Mouse (Mus musculus): Measurements from ENCODE around the gene Pla2r1.

The Pla2r1 gene

DNA sequence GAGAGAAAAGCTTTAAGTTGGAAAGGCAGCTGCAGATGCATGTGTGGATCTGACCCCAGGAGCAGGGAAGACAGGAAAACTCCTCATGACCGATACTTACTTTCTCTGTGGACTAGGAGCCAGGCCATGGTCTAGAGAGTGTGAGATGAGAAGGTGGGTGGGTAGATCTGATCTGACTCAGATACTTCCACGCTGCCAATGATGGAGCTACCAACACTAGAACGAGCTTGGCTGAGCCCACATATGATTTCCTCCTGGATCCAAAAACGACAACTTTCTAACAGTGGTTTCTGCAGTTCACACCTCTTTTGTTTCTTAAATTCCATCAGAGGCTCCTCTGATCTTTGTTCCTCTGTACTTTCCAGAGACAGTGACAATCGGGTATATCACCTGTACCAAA, 151.4 kb downstream of the Pla2r1 start:
- DNase-seq, result no peak

- DNase-seq, result no peak
Observed at GRCm38 (mm10) chr2:60393786-60394185, 159.3 kb downstream of the Pla2r1 start.

GRCm38 (mm10) chr2:60392286-60392685, 160.8 kb downstream of the Pla2r1 start:
- no peak for DNase-seq

- no peak for DNase-seq
Observed at GRCm38 (mm10) chr2:60387363-60387762, 165.7 kb downstream of the Pla2r1 start.

GRCm38 (mm10) chr2:60386835-60387234, 166.3 kb downstream of the Pla2r1 start:
- no peak for DNase-seq

GRCm38 (mm10) chr2:60384763-60385085, 168.4 kb downstream of the Pla2r1 start:
- no peak for DNase-seq

GRCm38 (mm10) chr2:60384083-60384762, 168.9 kb downstream of the Pla2r1 start:
- no peak for DNase-seq

- DNase-seq, result peak; percentile 30
Observed at GRCm38 (mm10) chr2:60382858-60383669, 170.0 kb downstream of the Pla2r1 start, which contains the start of gene Ly75. TSS of gene Ly75 (minus strand) at chr2:60383303.

- DNase-seq, result no peak
Observed at GRCm38 (mm10) chr2:60382346-60382745, 170.8 kb downstream of the Pla2r1 start.

- no peak for DNase-seq
Observed at GRCm38 (mm10) chr2:60377260-60377659, 175.8 kb downstream of the Pla2r1 start.

DNA sequence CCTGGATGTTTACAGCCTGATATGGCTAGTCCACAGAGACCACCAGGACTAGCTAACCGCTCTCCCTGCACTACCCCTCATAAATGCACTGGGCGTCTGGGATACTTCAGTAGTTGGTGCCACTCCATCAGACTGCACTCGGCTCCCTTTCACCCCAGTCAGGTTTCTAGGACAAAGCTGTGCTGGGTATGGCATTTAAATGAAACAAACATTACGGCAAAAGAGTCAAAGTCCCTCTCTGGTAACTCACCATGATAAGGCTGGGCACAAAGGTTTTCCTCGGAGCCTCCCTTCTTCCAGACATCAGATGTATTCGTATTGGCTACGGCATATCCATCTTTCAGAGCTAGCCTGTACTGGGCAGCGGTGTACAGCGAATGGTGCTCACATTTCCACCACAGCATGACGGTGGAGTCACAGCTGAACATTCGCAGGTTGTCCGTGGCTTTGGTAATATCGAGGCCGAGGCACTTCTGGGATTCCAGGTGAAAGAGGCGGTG, 177.4 kb downstream of the Pla2r1 start:
- no peak for DNase-seq

DNA sequence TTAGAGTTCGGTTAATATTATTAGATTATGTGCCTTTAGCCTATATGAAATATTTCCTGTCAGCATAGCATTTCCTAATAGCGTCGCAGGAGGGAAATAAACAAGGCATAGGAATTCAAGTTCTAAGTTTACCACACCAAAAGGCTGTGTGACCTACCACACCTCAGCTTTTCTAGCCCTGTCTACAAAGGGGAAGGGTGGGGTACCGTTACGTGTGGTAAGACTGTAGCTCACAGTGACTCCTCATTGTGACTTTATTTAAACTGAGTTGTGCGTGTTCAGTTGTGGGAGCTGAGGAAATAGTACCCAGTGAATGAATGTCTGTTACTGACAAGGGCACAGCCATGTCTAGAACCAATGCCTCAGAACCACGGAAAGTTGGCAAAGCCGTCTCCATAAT, 178.0 kb downstream of the Pla2r1 start:
- DNase-seq, result no peak

GRCm38 (mm10) chr2:60370188-60370587, 182.9 kb downstream of the Pla2r1 start:
- no peak for DNase-seq

GRCm38 (mm10) chr2:60369454-60369853, 183.7 kb downstream of the Pla2r1 start:
- no peak for DNase-seq

- DNase-seq, result no peak
Observed at GRCm38 (mm10) chr2:60367871-60368270, 185.2 kb downstream of the Pla2r1 start.
